Mouse (Mus musculus): ENCODE measurements around the gene Zc3h4.

- no peak for TF ChIP-seq FLI1 (IDR thresholded peaks at IDR 0.05; ENCODE audit: low read length)
- no peak for TF ChIP-seq GATA1 (IDR thresholded peaks at IDR 0.05; ENCODE audit: borderline replicate concordance, low read length)
Observed at GRCm38 (mm10) chr7:16474445-16474844, 73.7 kb downstream of the Zc3h4 start.
